Mouse (Mus musculus) kidney, postnatal 25 days (tissue): ENCODE results near the gene Col25a1.

Source experiments
- DNase-seq, 2 experiments: peaks; one replicate each; pipeline ENCODE4 v3.0.0; 2021; ENCODE audit warnings: mixed read lengths in 2 of 2

The Col25a1 gene

DNA sequence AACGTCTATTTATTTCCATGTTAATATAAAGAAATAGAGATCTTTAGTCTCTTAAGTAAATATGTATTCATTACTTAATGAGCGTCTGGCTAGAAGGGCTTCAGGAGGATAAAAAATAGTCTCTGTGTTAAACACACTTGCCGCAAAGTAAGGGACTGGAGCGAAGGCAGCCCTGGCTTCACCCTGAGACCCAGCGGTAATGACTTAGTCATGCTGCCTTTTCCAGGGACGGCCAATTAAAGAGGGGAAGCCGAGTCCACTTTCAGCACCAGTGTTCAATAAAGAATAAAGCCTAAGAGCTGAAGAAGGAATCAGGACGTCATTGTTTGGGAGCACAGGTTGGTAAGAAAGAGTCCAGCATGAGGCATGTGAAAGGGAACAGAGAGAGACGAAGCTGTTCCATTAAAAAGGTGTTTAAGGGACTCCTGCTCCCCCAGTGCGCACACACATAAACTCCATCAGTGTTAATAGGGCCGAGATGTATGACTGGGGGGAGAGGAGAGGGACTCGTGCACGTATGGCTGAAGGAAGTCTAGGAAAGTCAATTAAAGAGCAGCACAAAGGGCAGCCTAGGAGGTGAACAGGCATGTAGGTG is 30.1 kb downstream of the Col25a1 start:
- DNase-seq = no peak

DNA sequence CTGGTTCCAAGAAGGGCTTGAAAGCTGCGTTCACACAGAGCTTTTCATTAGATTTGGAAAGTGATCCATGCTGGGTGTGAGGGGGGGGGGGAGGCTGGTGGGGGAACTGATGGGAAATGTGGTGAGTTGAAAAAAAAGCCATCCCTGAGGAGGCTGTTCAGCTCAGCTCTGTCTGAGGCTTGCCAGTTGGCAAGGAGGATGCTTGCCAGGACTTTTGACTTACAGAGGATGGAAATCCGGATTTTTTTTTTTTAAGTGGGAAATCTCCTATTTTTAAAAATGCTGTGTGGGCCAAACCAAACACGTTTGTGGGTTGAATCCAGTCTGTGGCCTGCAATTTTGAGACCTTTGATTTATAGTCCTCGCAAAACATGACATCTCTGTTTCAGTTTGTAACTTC is 35.6 kb downstream of the Col25a1 start:
- peak in 1 of 2 experiments; percentile 36 for DNase-seq

DNA sequence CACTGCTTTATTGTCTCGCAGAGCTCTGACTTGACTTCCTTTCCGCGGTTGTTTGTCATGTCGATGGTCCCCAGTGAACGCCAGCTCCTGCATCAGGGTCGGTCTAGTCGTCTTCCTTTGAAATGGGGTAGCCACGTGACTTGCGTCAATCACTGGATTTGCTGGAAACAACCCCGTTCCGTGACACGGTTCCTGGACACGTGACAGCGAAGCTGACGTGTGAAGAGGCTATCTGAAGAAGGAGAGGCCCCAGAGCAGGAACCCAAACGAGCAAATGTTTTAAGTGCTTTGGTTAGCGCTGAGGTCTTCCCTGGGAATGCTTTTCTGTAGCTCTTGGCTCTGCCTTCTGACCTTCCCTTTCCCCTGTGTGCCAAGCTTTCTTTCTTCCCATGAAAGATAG is 41.5 kb downstream of the Col25a1 start:
- DNase-seq = peak; percentile 54 to 66

DNA sequence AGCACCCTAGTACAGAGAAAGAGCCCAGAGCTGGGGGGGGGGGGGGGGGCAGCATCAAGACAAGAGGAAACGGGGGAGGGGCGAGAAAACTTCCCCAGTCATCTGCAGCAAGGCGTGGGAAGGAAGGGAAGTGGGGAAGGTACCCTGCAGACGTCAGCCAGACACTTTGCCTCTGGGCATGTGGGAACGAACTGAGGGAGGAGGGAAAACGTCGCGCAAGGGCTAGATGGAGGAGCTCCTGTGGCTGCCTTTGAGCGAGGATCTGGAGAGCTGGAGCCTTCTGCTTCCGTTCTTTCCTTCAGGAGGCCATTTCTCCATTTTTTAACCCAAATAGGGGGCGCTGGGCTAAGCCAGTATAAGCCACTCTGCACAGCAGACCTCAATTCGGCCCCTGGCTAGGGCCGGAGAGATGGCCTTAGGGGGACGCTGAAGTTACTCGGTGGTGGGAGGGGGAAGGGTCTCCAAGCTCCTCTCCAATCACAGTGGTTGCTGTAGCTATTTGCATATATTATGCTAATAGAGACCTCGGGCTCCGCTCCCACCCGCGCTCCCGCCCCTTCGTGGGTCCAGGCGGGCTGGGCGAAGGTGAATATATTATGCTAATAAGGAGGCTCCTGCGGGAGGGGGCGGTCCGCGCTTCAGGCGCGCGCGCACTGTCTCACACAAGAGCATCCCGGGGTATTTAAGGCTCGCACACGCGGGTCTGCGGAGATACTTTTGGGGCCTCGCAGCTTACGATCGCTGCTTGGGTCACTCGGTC is 49.1 kb downstream of the Col25a1 start:
- DNase-seq = peak; percentile 81 to 89

DNA sequence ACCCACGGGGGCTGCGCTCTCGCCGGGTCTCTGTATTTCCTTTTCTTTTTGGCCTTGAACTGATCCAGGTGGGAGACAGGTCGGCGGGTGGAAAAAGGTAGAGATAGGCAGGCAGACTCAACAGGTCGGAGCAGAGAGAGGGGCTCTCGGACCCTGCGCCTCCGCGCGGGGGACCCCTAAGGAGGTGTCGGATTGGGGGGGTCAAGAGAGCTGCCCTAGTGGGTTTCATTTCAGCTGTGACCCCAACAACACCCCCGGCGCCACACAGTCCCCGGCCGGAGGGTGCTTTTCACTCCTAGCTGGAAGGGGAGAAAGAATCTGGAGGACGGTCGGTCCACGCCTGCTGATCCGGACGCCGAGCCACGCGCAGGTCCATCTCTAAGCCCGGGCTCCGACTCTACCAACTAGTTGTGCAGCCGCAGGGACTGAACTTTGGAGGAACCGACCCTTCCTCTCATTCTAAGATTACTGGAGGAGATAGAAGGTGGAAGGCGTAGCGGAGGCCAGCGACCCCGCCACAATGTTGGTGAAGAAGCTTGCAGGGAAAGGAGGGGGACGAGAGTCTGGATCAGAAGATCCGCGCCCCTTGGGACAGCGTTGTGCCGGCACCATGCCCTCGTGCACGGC is 49.8 kb downstream of the Col25a1 start:
- DNase-seq = peak in 1 of 2 experiments; percentile 22

DNA sequence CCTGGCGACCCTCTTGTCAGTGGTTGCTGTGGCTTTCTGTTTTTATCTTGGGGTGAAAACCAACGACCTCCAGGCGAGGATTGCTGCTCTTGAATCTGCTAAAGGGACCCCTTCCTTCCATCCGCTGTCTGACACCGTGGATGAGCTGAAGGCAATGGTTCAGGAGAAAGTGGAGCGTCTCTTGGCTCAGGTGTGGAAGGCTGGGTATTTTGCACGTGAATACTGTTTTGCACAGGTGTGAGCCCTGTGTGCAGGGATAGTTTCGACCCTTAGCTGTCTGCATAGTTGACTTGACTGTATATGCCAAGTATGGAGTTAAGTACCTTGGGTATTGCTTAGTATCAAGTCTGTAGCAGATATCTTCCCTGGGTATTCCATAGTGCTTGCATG is 50.3 kb downstream of the Col25a1 start:
- no peak for DNase-seq

DNA sequence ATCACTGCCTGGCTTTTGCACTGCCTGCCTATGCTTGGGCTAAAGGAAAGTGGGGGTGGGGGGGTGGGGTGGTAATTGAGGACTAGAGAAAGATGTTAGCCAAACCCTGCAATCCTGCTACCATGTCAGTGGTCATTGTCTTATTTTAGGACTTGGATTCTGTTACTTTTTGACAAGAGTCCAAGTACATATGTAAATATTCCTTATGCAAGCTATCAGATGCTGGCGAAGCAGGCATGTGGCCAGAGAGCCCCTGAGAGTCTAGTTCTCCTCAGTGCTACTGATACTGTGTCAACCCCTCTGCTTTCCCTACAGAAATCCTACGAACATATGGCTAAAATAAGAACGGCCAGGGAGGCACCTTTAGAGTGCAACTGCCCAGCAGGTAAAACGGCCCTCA is 51.1 kb downstream of the Col25a1 start:
- no peak for DNase-seq

DNA sequence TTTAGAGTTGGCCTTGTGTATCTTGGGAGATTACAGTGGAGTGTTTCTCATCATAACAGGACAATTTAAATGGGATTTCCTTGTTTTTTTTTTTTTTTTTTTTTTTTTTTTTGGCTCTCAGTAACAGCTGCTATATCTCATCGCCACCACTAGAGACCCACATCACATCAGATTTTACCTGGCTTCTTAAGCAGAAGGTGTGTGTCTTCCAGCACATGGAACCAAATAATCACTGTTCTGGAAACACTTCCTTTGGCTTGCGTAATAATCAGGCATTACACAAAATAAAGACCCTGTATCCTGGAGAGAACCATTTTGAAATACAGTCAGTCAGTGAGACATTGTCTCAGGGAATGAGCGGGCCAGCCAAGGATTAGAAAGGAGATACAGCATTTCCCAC is 53.8 kb downstream of the Col25a1 start:
- no peak for DNase-seq

DNA sequence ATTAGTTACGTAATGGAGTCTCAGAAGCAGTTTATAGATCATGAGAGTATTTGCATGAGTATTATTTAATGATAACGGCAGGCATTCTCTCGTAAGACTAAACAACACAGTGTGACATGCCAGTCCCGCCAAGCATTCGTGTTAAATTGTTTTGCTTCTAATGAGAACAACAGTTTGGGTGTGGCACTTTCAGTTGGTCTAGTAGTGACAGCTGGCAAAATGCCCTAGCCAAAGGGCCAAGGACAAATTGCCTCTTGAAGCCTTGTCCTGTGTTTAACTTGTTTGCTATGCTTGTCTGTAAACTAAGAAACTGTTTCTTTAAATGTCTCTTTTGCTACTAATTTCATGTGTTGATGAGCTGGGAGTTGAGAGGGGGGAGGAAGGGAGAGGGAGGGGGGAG is 56.3 kb downstream of the Col25a1 start:
- DNase-seq = peak in 1 of 2 experiments; percentile 31

DNA sequence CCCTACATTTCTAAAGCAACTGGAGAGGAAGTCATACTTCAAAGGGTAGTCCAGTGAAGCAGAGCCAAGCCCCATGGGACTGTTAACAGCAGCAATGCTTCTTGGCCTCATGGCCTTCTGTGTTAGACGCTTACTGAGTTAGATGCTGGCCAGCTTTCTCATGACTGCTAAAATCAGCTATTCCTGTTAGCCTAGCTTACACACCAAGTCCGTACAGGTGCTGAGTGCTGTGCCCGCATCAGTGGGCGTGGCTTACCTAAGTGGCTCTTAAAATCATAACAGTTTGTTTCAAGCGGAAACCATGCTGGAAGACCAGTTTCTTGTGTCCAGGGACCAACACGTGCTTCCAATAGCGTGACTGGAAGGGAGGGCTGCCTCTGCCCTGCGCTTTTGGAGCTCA is 62.1 kb downstream of the Col25a1 start:
- peak in 1 of 2 experiments; percentile 43 for DNase-seq

DNA sequence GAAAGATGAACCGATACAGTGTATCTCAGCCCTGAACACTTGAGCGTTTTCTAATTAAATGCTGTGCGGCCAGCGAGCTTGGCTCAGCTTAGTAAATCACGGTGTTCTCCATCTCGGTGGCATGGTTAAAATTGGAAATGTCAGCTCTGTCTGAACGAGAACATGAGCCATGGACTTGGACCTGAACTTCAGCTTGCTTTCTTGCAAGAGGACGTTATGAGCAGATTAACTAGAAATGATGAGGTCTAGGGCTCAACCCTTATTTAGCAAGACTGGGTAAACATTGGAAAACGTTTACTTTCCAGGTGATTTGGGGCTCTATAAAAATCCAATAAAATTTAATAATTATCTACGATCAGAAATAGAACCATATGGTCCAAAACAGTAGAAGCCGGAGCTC is 83.3 kb downstream of the Col25a1 start:
- no peak for DNase-seq

DNA sequence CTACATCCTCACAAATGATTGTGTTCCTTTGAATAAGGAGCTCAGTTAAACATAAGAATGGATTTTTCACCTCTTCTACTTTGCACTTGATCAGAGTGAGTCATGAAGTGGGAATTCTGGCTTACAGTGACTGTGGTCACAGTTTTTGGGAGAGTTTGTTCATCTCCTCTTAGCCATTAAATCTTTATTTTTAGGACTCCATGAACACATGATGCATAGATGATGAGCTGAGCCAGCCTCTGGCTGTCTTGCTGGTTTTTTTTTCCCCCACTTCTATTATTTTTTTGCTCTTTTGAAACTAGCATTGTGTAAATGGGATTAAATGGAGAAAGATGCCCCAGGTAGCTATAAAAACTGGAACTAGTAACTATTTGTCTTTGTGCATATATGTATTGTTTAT is 84.8 kb downstream of the Col25a1 start:
- DNase-seq = no peak

DNA sequence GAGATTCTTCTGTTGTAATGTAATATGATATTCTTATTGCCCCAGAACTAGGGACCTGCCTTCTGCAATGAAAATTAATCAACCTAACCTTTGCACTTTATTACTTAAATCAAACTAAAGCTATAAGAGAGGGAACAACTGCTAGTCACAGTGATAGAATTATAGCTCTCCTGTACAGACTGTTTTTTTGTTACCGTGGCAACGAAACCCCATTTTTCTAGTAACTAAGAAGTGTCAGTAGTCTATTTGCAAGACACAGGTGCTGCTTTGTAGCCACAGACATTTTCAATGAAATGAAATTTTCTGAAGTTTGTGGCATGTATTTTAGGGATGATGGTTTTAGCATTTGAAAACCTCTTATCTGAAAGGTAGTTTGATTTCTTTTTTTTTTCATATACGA is 85.3 kb downstream of the Col25a1 start:
- no peak for DNase-seq

DNA sequence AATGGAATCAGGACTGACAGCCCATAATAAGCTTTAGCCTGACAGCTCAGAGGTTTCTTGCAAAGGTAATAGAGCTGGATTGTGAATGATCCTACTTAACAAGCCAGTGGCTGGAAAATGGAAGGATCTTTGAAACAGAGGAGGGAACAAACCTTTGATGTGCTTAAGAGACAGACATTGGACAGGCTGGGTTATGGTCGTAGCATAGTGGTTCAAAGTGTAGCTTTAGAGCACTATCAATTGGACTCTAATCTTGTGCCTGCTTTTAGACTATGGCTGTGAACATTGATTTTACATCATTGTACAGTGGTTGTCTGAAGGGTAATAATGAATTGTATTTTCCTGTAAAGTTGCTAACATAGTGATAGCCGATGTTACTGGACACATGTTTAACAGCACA is 86.4 kb downstream of the Col25a1 start:
- no peak for DNase-seq

DNA sequence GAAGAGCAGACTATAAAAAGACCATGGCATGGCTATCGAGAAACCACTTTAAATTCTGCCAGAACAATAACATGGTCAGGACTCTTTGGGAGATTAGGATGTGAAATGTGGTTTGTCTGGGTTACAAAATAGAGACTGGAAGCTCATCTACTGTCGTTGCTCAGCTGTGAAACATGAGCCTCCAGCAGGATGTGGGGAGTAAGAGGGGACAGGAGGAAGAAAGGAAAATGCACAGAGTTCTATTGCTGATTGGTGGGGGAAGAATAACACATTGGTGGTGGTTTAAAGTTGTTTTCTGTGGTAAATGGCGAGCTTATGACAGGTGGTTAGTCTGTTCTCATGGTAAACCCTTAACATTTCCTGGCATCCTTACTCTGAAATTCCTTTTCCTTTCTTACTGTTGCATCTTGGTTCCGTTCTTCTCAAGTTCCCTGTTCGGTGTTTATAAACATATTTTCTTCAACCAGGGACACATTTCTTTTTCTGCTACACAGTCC is 87.0 kb downstream of the Col25a1 start:
- no peak for DNase-seq

DNA sequence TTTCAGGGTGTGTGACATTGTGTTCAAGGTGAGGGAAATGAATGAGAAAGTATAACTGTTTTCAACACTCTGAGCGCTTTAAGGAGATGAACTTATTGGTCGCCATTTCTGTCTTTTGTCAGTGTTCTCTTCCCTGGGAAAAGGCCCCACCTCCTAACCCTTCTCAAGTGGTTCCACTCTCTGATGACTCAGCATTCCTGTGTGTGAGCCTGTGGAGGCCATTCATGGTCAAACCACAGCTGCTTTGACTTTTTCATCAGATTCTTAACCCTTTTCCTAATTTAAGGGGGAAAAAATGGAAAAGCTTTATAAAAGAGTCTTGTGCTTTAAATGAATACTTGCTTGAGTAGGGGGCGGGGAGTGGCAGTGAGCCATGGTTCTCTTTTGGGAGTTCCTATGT is 89.5 kb downstream of the Col25a1 start:
- no peak for DNase-seq

DNA sequence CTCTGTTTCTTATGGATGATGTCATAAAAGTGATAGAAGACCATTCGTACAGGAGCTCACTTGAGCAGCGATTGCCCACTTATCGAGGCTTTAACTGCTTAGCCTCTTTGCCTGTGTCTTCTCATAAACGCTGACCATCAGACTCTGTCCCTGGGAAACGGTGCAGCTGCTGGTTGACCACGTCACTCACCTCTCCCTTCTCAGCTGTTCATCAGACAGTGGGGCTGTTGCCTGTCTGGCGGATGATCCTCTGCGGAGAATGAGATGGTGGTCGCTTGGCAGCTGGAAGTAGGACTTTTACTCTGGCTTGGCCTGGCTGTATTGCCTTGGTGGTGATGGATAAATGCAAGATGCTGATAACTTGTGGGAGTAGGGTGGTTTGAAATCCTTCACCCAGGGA is 96.9 kb downstream of the Col25a1 start:
- DNase-seq = no peak

DNA sequence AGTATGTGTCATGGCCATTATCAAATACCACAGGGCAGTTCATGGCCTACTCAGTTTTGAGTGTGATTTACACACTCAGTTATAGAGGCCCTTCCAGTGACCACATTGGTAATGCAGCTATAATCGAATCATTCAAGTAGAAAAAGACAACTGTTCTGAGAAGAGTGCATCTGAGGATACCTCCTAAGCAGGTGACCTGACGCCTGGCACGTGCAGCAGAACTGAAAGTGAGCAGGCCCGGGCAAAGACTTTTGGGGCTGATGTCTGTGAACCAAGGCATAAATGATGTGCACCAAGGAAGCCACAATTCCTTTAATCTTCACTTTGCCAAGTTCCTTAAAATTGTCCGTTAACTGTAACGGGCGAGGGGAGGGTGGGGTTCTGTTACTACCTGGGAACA is 101.6 kb downstream of the Col25a1 start:
- DNase-seq = no peak

DNA sequence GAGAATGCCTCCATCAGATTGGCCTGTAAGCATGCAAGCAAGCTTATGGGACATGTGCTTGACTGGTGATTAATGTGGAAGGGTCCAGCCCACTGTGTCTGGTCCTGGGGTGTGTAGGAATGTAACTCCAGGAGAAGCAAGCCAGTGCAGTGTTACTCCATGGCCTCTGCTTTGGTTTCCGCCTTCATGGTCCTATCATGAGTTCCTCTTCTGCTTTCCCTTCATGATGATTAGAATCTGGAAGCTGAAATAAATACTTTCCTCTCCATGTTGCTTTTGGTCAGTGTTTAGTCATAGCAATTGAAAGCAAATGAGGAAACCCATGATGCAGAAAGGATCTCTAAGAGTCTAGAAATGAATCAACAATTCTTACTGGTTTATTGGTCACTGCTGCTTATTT is 103.9 kb downstream of the Col25a1 start:
- DNase-seq = no peak

DNA sequence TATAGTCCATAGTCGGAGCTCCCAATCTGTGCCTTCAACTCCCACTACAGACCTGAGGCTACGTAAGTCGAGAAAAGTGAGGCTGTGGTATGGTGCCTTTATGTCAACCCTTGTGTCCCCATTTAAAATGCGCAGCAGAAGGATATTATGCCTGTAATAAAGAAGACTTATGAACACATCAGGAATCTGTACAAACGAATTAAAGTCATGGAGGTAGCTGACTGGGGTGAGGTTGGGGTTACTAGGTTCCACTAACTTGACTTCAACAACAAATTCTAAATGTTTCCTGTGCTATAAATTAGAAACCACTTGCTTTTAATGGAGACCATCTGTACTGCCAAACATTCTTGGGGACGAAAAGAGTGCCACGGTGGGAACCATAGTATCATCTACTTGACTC is 104.8 kb downstream of the Col25a1 start:
- no peak for DNase-seq

DNA sequence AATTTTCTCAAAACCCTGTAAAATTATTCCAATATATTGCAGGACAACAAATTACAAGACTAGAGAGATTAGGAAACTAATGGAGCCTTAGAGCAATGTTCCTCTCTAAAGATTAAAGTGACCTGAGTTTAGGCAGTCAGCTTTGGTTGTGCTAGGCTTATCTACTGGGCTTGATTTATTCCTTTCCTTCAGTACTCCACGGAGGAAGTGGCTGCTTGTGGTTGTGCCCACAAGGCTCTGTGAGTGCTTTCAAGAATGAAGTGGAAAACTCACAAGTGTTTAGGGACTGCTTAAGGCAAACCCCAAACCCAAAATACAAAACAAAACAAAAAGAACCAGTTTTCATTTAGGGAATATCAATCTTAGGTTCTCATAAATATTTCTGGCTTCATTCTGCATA is 106.6 kb downstream of the Col25a1 start:
- no peak for DNase-seq

DNA sequence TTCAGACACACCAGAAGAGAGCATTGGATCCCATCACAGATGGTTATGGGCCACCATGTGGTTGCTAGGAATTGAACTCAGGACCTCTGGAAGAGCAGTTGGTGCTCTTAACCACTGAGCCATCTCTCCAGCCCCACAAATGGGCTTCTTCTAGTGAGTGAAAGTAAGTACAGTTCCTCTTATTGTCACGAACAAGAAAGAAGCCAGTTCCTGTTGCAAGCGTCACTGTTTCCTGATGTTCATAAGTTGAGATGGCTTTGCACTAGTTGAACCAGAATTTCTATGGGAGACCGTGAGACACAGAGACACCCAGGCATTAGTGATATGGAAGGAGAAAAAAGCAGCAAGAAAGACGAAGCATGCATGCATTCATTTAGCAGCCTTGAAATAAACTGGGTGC is 110.6 kb downstream of the Col25a1 start:
- DNase-seq = no peak

DNA sequence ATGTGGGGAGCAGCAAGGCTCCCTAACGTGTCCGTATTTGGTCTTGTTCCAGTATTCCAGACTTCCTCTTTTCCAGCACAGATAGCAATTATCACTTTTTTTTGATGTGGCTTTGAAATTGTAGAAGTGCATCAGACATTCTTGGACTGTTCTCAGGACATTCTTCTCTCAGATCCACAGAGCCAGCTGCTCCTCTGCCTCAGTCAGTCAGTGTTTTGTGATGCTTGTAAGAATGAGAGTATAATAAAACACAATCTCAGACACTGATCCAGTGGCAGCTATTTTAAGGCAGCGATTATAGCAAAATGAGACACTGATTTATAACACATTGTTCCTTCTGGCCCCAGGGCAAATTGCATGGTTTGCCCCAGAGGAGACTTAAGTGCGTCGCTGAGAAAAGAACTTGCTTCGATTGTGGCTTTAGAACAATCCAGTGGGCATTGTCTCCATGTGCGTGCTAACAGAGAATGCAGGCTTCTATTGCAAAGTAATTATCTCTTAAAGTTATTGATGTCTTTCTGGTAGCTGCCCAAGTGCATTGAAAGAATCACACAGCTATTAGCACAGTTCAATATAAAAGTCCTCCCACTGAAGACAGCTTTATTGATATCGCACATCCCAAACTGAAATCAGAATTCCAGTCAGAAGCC is 111.5 kb downstream of the Col25a1 start:
- no peak for DNase-seq

DNA sequence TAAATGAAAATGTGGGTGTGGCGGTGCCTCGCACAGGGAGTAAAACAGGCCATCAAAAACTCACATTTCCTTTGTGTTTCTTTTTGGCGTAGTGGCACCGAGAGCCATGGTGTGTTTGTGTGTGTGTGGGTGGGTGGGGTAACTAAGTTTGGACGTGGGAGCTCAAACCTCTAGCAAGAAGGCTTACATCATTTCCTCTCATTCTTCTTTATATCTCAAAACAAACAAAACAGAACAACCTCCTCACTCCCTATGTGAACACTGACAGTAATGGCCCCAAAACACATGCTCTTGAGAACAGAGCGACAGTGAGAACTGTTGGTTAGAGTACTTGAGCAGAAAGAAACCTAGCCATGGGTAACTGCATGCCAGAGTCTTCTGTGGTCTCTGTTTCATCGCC is 121.1 kb downstream of the Col25a1 start:
- no peak for DNase-seq
